Mouse (Mus musculus) cerebellum, adult 2 months (tissue): Measurements from ENCODE around the gene Traip.

Experiments used
- CTCF ChIP-seq: fragments of 200-500 bp; IDR thresholded peaks from 2 replicates; pipeline ENCODE4 v1.5.1; 2011; ENCODE audit warnings: low read depth, mild to moderate bottlenecking, control low read depth, low read length, moderate library complexity, borderline replicate concordance; ENCODE audit not compliant: insufficient read depth
- POLR2A ChIP-seq: fragments of 200-500 bp; IDR thresholded peaks from 2 replicates; pipeline ENCODE4 v1.6.1; 2011; ENCODE audit warnings: low read length, control low read depth, borderline replicate concordance; ENCODE audit not compliant: insufficient read depth

DNA sequence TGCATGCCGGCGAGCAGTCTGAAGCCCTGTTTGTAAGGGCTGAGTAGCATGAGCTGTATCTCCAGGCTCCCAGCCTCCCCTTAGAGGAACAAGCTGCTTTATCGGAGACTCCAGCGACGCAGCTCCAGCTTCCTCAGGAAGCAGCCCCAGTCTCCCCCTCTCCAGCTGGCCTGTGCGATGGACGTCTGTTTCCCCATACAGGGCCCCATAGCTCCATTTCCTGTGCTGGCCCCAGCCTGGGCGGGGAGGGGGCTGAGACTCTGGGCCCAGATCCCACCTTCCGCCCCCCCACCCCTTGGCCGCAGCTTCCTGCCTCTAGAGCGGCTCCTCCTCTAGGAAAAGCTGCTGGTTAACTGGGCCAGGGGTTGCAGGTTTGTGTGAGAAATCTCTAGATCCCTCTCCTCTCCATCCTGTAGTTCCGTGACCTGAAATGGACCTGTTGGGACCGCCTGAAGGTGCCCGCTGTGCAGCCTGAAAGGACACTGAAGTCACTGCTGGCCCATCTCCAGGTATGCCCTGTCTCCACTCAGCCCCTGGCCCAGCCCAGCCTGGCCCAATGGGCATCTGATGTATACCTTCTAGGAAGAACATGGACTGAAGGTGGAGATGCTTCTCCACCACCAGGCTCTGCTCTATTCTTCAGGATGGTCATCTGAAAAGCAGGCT lies 32.9 kb downstream of the Traip start, which contains the start of gene Gm20661:
- TF ChIP-seq CTCF, result no peak
- TF ChIP-seq POLR2A, result no peak
